Mouse (Mus musculus) adrenal gland, postnatal 10 days (tissue): ENCODE results near the gene Rhod. TPM values are rescaled to one million over a fixed set of nuclear protein-coding genes. Genes with fewer than 3 reads are reported as not detected.
"Not testable (repeated sequence)": the region's sequence is repeated elsewhere in the genome, so short reads cannot be mapped to it uniquely, and the experiment has no call there.

Experiments
- DNase-seq: peaks from one replicate; pipeline ENCODE4 v3.0.0; 2021; ENCODE audit warnings: mixed read lengths
- long read RNA-seq, 2 experiments: library from polyadenylated mRNA; stranded (forward); transcript quantifications; one replicate each; pipeline ENCODE4 v2.0.0; 2021
- total RNA-seq, 2 experiments: library from RNA; stranded (reverse); gene quantifications; 2 replicates each; pipeline ENCODE4 v1.2.3; 2021

The Rhod gene
- total RNA-seq: 10 to 100 TPM; 13.7 to 15.4 TPM
- long read RNA-seq, experiment 1, transcript Rhod-201 (5 exons, 1,344 nt): major isoform, 9 of 17 reads
- long read RNA-seq, experiment 1, transcript Rhod-202 (4 exons, 1,495 nt): minor isoform, 5 of 17 reads
- long read RNA-seq, experiment 1, partial matches to known transcripts: 1 of 17 reads
- long read RNA-seq, experiment 1, other reads (novel, unspliced or antisense): 2 of 17 reads
- long read RNA-seq, experiment 2, transcript Rhod-201 (5 exons, 1,344 nt): major isoform, 5 of 5 reads
- long read RNA-seq, experiment 2, partial matches to known transcripts: 0 of 5 reads
- long read RNA-seq, experiment 2, other reads (novel, unspliced or antisense): 0 of 5 reads

DNA sequence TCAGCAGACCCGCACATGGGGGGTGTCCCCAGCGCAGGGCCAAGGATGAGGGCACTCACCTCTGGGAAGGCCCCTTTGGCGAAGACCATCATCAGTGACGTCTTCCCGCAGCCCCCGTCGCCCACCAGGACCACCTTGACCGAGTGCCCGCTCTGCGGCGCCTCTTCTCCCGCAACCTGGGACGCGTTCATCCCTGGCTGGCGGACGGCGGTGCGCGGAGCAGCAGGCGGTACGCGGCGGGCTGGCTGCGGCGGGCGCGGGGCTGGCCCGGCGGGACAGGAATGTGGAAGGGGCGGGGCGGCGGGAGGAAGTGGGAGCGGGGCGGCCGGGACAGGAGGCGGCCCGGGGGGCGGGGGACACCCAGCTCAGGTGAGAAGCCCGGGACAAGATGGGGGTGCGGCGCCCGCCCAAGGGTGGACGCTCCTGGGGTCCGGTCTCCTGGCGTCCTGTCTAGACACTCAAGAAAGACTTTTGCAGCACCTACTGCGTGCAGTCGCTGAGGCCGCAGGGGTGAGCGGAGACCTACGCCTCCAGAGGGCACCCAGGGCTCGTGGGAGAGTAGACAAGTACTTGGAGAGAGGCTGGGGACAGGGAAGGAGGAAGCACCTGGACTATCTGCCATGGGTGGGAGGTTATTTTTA, at the start of gene Rhod:
Rhod (minus strand) TSS at position 272 of the 641 bp plus-strand sequence.
- peak; percentile 85 for DNase-seq

DNA sequence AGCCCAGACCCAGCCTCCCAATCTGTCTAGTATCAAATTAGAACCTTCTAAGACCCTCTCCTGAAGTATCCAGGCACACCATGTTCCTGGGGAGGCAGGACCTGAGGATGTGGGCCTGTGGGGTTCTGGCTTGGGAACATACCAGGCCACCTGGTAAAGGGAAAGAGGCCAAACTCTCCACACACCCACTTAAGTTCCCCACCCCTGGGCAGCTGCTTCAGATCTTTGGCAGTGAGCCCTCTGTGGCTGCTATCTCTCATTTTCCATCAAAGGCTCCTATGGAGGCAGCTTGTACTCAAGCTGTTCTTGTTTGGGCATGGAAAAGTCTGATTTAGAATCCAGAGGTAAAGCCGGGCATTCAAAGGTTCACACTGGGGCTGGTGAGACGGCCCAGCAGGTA, 48.6 kb upstream of the Rhod start:
- no peak for DNase-seq

DNA sequence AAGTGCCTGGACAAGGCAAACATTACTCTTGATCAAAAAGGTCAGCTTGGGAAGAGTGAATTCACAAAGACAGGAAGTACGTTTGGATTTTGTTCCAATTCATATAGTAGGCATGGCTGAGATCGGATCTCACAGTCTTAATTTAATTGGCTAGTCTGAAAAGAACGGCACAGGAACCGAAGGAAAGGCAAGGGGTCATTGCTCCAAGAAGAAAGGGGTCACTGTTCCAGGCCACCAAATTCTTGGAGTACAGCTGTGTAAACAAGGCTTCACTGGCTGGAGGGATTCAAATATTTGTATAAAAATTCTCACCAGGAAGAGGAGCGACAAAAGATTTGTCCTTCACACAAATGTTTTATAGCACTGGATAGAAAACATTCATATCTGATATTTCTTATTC, 45.8 kb upstream of the Rhod start:
- no peak for DNase-seq

DNA sequence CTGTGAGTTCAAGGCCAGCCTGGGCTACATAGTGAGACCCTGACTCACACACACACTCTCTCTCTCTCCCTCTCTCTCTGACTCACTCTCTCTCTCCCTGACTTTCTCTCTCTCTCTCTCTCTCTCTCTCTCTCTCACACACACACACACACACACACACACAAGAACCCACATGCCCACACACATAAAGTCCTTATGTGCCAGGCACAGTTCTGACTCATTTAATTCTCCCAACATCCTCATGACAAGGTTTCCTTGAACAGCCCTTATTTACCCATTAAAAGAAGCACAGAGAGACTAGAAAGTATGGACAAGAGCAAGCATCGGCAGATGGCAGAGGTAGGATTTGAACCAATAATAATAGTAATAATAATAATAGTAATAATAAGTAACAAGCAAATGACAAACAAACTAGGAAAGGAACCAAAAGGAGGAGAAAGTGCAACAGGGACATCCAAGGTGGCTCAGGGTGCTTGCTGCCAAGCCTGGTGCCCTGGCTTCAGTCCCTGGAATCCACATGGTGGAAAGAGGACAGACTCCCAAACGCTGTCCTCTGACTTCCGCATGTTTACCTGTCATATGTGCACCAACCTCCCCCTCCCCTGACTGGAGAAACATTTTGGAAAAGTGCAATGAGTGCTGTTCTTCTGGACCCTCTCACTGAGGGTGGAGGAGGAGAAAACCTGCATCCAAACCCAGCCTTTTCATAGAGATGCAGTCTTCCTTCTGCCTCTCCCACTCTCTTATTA, 43.1 kb upstream of the Rhod start:
- peak; percentile 43 for DNase-seq

GRCm38 (mm10) chr19:4481326-4481725, 42.1 kb upstream of the Rhod start:
- no peak for DNase-seq

DNA sequence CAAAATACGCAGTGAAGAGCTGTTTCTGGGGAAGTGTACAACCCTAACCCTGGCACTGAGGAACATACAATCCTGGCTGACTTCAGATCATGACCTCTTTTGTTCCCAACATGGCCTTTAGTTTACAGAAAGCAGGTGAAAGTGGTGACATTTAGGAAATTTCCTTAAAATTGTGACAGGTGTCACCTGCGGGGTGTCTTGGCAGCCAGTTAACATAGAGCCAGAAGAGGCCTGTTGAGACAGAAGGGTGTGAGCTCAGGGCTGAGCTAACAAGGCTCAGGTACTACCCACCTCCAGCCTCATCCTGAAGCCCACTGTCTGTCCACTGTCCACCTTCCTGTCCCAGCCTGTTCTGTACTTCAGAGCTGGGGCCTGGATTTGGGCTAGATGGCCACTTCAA, 40.8 kb upstream of the Rhod start:
- no peak for DNase-seq

DNA sequence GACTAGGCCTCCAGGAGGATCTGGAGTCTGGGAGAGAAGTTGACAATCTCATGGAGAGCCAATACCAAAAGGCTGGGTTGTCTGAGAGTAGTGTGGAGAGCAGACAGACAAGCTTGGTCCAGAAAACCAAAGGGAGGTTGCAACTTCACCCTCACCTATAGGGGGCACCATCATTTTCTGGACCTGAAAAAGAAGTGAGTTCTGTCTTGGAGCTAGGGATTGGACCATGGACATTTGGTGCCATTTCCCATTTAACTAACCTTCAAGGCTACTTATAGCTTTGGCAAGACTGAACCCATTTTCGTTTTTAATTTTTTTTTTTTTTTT, 38.9 kb upstream of the Rhod start:
- DNase-seq: no peak

DNA sequence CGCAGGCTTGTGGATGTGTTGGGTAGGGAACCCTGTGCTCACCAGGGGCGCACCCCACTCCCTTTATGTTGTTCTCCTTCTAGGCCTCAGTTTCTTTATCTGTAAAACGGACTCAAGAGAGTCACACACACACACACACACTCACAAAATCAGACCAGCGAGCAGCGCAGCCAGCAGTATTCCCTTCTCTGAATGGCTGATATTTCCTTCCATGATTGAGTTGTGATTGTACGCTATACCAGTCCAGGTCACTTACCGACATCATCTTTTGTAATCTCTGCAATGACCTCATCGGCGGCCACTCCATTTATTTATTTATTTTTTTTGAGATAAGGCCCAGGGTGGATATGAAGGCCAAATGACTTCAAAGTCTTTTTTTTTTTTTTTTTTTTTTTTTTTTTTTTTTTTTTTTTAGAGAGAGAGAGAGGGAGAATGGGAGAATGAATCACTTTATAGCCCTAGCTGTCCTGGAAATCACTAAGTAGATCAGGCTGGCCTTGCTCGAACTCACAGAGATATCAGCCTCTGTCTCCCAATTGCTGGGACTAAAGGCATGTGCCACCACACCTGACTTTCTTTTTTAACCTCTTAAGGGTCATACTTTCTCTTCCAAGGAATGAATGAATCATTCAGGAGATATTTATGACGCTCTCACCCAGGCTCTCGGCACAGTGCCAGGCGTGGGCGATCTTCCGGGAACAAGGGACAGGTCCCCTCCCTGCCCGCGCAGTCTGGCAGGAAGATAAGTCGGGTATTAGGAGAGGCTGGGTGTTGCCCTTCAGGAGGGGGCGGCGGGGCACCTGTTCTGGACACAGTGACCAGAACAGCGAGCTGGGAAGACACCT, 38.3 kb upstream of the Rhod start, which contains the start of gene Syt12:
Syt12 (minus strand) TSS at position 103 of the 845 bp plus-strand sequence.
- DNase-seq: peak; percentile 83

- peak; percentile 73 for DNase-seq
These were observed 37.5 kb upstream of the Rhod start for GRCm38 (mm10) chr19:4476601-4477257.

DNA sequence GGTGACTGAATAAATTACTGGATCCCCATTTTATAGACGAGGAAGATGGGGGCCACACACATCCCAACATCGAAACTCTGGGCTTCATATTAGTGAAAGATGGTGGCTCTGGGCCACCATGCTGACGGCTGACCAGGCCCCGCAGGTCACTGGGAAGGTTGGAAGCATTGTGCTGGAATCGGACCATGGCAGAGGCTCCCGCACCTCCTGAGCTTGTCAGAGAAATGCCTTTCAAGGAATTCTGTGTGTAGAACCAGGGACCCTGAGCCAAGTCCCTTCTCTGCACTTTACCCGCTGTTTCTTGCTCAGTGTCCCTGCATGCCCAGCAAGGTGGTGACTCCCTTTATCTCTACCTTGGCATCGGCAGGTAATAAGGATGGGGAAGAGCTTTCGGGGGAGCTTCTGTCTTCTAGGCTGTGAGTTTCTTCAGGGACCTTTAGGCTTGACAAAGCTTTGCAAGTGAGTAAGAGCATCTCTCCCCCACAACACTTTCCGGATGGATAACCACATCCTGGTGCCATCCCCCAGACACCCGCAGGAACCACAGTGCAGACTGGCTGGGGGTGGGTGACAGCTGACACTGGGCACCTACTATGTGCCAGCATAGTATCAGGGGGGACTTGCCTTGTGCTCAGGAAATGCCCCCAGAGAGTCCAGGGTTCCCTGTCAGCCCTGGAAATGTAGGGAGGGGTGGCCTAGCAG, 36.1 kb upstream of the Rhod start:
- no peak for DNase-seq

DNA sequence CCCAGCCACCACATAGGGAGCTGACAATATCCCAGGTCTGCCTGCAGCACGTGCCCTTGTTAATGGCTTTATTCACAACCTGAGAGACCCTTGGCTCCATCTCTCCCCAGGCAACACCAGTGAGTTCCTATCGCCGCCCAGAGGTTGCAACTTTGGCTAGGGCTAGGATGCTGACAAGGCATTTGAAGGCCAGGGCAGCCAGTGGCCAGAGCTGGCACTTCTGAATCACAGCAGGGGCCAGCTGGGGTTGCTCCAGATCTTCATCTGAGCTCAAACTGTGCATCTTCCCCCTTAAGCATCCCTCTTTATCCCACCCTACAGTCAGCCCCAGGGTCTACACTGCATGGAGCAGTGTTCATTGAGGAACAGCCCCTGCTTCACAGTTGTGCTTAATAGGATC, 35.5 kb upstream of the Rhod start:
- no peak for DNase-seq

GRCm38 (mm10) chr19:4473549-4473948, 34.3 kb upstream of the Rhod start:
- DNase-seq: no peak

DNA sequence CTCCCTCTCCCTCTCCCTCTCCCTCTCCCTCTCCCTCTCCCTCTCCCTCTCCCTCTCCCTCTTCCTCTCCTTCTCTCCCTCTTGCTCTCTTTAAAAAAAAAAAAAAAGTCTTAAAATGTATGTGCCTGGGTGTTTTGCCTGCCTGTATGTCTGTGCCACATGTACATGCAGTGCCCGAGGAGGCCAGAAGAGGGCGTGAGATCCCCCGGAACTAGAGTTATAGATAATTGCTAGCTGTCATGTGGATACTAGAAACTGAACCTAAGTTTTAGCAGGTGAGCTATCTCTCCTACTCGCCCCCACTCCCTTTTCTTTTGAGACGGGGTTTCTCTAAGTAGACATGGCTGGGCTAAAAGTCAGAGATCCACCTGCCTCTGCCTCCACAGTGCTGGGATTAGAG, 29.1 kb upstream of the Rhod start:
- peak; percentile 59 for DNase-seq

GRCm38 (mm10) chr19:4464666-4465065, 25.4 kb upstream of the Rhod start:
- DNase-seq: no peak

GRCm38 (mm10) chr19:4461981-4462380, 22.7 kb upstream of the Rhod start:
- peak; percentile 25 for DNase-seq

GRCm38 (mm10) chr19:4456227-4456626, 17.0 kb upstream of the Rhod start:
- peak; percentile 81 for DNase-seq

DNA sequence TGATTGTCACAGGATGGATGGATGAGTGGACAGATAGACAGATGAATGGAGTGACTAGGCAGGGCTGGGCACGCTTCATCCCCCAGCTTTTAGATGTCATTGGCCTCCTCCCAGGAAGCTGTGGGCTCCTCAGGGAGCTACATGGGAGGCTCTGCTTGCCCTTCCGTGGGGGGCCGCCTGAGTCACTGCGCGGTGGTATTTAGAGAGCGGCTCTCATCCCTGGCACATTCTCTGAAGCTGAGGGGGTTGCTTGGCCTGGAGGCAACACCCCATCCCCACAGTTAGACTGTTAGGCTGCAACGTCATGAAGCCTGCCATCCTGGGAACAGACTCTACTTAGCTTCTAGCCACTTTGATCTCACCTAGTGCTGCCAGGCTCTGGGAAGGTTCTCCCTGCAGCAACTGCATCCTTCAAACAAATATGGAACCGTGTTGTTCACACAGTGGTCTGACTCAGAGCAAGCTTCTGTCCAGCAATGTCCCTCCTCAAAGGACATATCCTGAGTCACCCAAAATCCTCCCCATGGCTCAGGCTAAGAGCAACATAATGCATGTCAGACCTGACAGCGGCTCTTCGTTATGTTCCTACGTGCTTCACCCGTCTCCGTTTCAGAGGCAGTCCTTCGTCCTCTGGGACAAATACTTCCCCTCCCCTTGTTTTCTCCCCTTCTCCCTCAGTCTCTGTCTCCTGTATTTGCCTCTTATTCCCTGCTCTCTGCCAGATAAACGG, 16.0 kb upstream of the Rhod start:
- peak; percentile 37 for DNase-seq

- not testable (repeated sequence) for DNase-seq
These were observed 14.8 kb upstream of the Rhod start for GRCm38 (mm10) chr19:4454040-4454439.

- no peak for DNase-seq
These were observed 13.3 kb upstream of the Rhod start for GRCm38 (mm10) chr19:4452525-4452924.

DNA sequence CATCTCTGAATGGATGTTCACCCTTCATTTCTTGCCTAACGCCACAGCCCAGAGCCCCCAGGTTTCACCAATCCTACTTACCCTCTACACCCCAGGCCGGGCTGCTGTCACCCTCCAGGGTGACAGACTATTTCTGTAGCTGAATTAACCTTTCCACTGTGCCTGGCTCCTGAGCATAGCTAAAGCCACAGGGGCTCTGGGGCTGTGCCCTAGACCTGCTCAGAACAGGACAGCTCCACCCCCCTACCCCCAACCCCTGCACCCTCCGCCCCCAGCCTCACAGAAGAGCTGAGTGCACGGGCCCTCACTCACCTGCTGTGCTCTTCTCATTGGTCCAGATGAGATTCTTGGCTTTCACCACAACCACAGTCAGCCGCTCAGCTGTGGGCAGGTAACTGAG, 12.7 kb upstream of the Rhod start:
- DNase-seq: no peak
